Mouse (Mus musculus): ENCODE data around the gene Aym1. TPM values are rescaled to one million over a fixed set of nuclear protein-coding genes. Genes with fewer than 3 reads are reported as not detected.
"Not testable (repeated sequence)": the region's sequence is repeated elsewhere in the genome, so short reads cannot be mapped to it uniquely, and the experiment has no call there.

Gene Aym1
- total RNA-seq, 2 experiments from 2014 or later, result not detected

- no peak for ATAC-seq (replicated peaks; ENCODE audit: poor library complexity, severe bottlenecking)
Measured at GRCm38 (mm10) chr5:113351768-113352167, 5.3 kb upstream of the Aym1 start.

GRCm38 (mm10) chr5:113352636-113353035 is 4.5 kb upstream of the Aym1 start:
- ATAC-seq (replicated peaks; ENCODE audit: poor library complexity, severe bottlenecking), result no peak

- ATAC-seq (replicated peaks; ENCODE audit: poor library complexity, severe bottlenecking), result no peak
Measured at GRCm38 (mm10) chr5:113354311-113354710, 2.8 kb upstream of the Aym1 start.

GRCm38 (mm10) chr5:113357656-113358055 is 562 bp downstream of the Aym1 start:
- no peak for ATAC-seq (replicated peaks; ENCODE audit: poor library complexity, severe bottlenecking)

- no peak for ATAC-seq (replicated peaks; ENCODE audit: poor library complexity, severe bottlenecking)
Measured at GRCm38 (mm10) chr5:113358833-113359232, 1.7 kb downstream of the Aym1 start.

- no peak for ATAC-seq (replicated peaks; ENCODE audit: poor library complexity, severe bottlenecking)
Measured at GRCm38 (mm10) chr5:113361283-113361682, 4.2 kb downstream of the Aym1 start.

GRCm38 (mm10) chr5:113362258-113362996 is 5.3 kb downstream of the Aym1 start:
- no peak for ATAC-seq (replicated peaks; ENCODE audit: poor library complexity, severe bottlenecking)

- ATAC-seq (replicated peaks; ENCODE audit: poor library complexity, severe bottlenecking), result no peak
Measured at GRCm38 (mm10) chr5:113363177-113363576, 6.1 kb downstream of the Aym1 start.

- peak; percentile 71 for ATAC-seq (replicated peaks; ENCODE audit: poor library complexity, severe bottlenecking)
Measured at GRCm38 (mm10) chr5:113365921-113366320, 8.8 kb downstream of the Aym1 start.

GRCm38 (mm10) chr5:113367726-113368125 is 10.6 kb downstream of the Aym1 start:
- ATAC-seq (replicated peaks; ENCODE audit: poor library complexity, severe bottlenecking), result not testable (repeated sequence)

GRCm38 (mm10) chr5:113369262-113369868 is 12.3 kb downstream of the Aym1 start:
- no peak for ATAC-seq (replicated peaks; ENCODE audit: poor library complexity, severe bottlenecking)

- no peak for ATAC-seq (replicated peaks; ENCODE audit: poor library complexity, severe bottlenecking)
Measured at GRCm38 (mm10) chr5:113372449-113372848, 15.4 kb downstream of the Aym1 start.

GRCm38 (mm10) chr5:113372995-113373950 is 16.2 kb downstream of the Aym1 start:
- ATAC-seq (replicated peaks; ENCODE audit: poor library complexity, severe bottlenecking), result no peak; the same call in 1 of the 2 replicates

- no peak for ATAC-seq (replicated peaks; ENCODE audit: poor library complexity, severe bottlenecking)
Measured at GRCm38 (mm10) chr5:113374290-113374689, 17.2 kb downstream of the Aym1 start.

GRCm38 (mm10) chr5:113375783-113376182 is 18.7 kb downstream of the Aym1 start:
- ATAC-seq (replicated peaks; ENCODE audit: poor library complexity, severe bottlenecking), result 0 out of 2 replicates have a peak, but pooled peaks have one; percentile 20

GRCm38 (mm10) chr5:113376292-113376691 is 19.2 kb downstream of the Aym1 start:
- ATAC-seq (replicated peaks; ENCODE audit: poor library complexity, severe bottlenecking), result no peak

GRCm38 (mm10) chr5:113379416-113379815 is 22.3 kb downstream of the Aym1 start:
- ATAC-seq (replicated peaks; ENCODE audit: poor library complexity, severe bottlenecking), result no peak

GRCm38 (mm10) chr5:113380553-113380952 is 23.5 kb downstream of the Aym1 start:
- no peak for ATAC-seq (replicated peaks; ENCODE audit: poor library complexity, severe bottlenecking)

GRCm38 (mm10) chr5:113382580-113382979 is 25.5 kb downstream of the Aym1 start:
- ATAC-seq (replicated peaks; ENCODE audit: poor library complexity, severe bottlenecking), result no peak

- ATAC-seq (replicated peaks; ENCODE audit: poor library complexity, severe bottlenecking), result no peak
Measured at GRCm38 (mm10) chr5:113393766-113394165, 36.7 kb downstream of the Aym1 start.
